Mouse (Mus musculus): ENCODE measurements around the gene Nudcd3. TPM values are rescaled to one million over a fixed set of nuclear protein-coding genes. Genes with fewer than 3 reads are reported as not detected.

The Nudcd3 gene
- polyA plus RNA-seq, 1 experiment from 2014 or later: 50.8 TPM

DNA sequence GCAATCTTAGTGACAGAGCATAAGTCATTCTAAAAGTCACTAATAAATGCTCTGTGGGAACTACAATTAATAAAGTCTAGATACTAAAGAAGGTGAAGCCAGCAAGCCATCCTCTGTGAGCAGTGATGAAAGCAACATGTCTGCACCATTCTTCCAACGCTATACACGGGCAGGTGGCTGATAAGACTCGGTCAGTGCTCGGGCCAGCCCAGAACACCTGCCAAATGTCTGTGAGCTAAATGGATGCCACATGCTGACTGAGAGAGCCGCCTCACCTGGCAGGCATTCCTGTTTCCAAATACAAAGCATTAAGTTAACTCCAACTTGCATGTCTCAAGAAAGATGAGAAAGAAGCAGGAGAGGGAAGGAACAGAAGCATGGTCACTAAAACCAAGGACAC lies 43.1 kb downstream of the Nudcd3 start:
- no peak for ATAC-seq (ENCODE audit: insufficient number of reproducible peaks, insufficient read depth, low FRiP score, low TSS enrichment)
- no peaks in the 10 kb centered on the region for H3K9me3 ChIP-seq
- peaks cover 13% of the 10 kb centered on the region for H3K4me1 ChIP-seq
- H3K36me3 ChIP-seq: no peaks in the 10 kb centered on the region
- WGBS: 75% methylated on average over 5 of the region's 5 CpGs
- H3K4me2 ChIP-seq (replicated peaks): no peak overlapping the region
- no peak overlapping the region for H3K27ac ChIP-seq
- H3K27me3 ChIP-seq: no peaks in the 10 kb centered on the region
- no peak overlapping the region for H3K9ac ChIP-seq
- no peak overlapping the region for H3K4me3 ChIP-seq

DNA sequence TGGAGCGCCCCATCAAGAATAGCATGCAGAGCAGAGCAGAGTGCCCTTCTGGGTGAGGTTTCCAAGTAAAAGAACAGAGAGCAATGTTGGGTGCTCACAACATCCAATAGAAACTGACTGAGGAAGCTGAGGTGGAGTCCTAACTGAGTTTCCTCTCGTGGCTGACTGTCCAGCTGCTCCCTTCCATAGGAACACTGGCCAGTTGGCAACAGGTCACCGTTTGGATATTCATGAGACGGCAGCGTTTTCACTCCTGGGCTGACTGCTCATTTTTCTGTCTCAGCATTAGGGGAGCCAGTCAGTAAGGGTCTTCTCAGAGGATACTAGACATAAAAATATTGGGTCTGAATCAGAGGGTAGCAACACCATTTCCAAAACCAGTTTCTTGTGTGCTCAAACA lies 43.6 kb downstream of the Nudcd3 start:
- Histone ChIP-seq H3K9ac (no peak overlapping the region), H3K4me3 (no peak overlapping the region), H3K27ac (no peak overlapping the region), H3K4me2 (replicated peaks) (no peak overlapping the region), H3K27me3 (no peaks in the 10 kb centered on the region), H3K4me1 (peaks cover 13% of the 10 kb centered on the region), H3K36me3 (no peaks in the 10 kb centered on the region), H3K9me3 (no peaks in the 10 kb centered on the region)
- no peak for ATAC-seq (ENCODE audit: insufficient number of reproducible peaks, insufficient read depth, low FRiP score, low TSS enrichment)
- 87% methylated on average over 5 of the region's 5 CpGs for WGBS

DNA sequence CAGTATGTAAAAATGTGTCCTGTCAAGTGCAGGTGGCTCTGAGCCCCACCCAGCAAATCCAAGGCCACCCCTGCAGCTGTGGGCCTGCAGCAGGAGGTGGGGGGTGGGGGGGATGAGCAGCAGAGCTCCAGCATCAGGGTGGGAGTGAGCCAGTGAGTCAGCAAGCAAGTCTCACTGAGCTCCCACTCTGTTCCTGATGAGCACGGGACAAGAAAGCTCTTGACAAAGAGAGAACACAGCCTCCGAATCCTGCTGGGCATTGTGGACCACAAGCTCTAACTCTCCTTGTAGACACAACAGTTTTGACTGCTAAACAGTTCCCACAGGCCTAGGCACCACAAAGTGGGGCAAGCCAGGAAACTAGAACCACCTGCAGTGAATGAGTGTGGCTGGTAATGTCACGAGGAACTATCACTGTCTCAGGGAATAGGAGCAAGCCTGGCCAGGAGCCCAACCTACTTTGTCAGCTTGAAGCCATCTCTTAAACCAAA lies 46.0 kb downstream of the Nudcd3 start:
- 59% methylated on average over 3 of the region's 3 CpGs for WGBS
- Histone ChIP-seq H3K4me2 (replicated peaks) (no peak overlapping the region), H3K27ac (peak overlapping the region; percentile 30; the same call in 1 of the 2 replicates), H3K4me1 (peaks cover 13% of the 10 kb centered on the region), H3K9ac (no peak overlapping the region), H3K9me3 (no peaks in the 10 kb centered on the region), H3K36me3 (peaks cover 11% of the 10 kb centered on the region), H3K4me3 (no peak overlapping the region), H3K27me3 (no peaks in the 10 kb centered on the region)
- no peak for ATAC-seq (ENCODE audit: insufficient number of reproducible peaks, insufficient read depth, low FRiP score, low TSS enrichment)

DNA sequence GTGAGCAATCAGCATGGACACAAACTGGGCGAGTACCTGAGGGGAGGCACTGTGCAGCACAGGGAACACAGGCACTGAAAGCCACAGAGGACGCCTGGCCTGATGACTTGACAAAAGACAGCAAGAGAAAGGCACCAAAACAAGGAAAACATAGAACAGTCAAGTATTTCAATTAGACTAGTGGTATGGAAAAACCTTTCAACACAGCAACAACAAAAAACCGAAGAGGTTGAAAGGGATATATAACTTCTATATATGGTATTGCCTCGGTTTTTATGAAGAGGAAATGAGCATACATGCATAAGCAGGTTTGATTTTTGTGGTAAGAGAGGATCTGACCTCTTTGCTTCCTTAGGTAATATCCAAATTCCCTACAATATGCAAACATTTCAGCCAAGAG lies 47.4 kb downstream of the Nudcd3 start:
- H3K4me2 ChIP-seq (replicated peaks): no peak overlapping the region
- no peaks in the 10 kb centered on the region for H3K9me3 ChIP-seq
- H3K36me3 ChIP-seq: peaks cover 17% of the 10 kb centered on the region
- no peaks in the 10 kb centered on the region for H3K27me3 ChIP-seq
- 84% methylated on average over 4 of the region's 4 CpGs for WGBS
- no peak for ATAC-seq (ENCODE audit: insufficient number of reproducible peaks, insufficient read depth, low FRiP score, low TSS enrichment)
- peaks cover 13% of the 10 kb centered on the region for H3K4me1 ChIP-seq
- H3K27ac ChIP-seq: no peak overlapping the region
- H3K9ac ChIP-seq: no peak overlapping the region
- H3K4me3 ChIP-seq: no peak overlapping the region

DNA sequence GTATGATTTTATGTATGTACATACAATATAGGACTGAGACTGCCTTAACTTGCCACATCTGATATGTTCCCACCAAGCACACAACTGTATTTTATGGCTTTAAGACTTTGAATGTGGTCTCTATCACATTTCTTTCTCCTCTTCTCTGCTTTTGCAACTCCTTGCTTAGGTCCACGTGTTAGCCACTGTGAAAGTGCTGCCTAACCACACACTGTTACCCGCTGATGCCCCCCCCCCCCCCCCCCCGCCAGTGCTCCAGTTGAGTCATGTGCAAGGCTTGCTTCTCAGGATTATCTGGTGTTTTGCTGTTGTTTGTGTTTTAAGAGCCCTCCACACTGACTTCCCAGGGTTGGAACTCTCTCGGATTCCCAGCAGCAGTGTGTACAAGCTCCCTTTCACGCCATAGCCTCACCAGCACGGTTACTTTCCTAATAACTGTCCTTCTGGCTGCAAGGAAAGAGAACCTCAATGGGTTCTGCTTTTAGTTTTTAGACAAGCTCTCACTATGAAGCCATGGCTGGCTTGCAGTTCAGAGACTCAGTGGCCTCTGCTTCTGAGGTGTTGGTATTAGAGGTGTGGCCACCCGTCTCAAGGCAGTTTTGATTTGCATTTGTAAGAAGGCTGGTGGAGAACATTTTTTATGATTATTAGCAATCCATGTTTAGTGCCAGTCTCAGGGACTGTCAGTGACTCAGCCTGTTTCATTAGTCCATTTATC lies 61.8 kb downstream of the Nudcd3 start:
- Histone ChIP-seq H3K9ac (no peak overlapping the region), H3K27ac (no peak overlapping the region), H3K36me3 (0 out of 2 replicates have a peak, but pooled peaks cover 9% of the 10 kb centered on the region), H3K4me1 (no peaks in the 10 kb centered on the region), H3K27me3 (no peaks in the 10 kb centered on the region), H3K9me3 (no peaks in the 10 kb centered on the region), H3K4me3 (no peak overlapping the region), H3K4me2 (replicated peaks) (no peak overlapping the region)
- no peak for ATAC-seq (ENCODE audit: insufficient number of reproducible peaks, insufficient read depth, low FRiP score, low TSS enrichment)
- WGBS: 83% methylated on average over 5 of the region's 7 CpGs

DNA sequence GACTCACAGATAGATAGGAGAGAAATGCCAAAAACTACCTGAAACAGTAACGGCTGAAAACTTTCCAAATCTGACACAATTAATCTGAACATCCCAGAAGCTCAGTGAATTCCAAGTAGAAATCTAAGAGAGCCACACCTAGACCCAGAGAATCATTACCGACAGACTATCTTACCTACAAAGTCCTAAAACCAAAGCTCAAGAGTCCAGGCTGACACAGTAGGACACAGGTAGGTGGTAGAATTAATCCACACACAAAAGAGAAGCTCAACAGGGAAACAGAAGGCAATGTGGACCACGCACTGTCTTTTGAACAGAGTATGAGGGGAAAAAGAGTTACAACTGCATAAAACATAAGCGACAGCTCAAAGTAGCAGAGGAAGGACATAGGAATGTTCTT lies 67.3 kb downstream of the Nudcd3 start:
- WGBS: 95% methylated on average over 4 of the region's 4 CpGs
- Histone ChIP-seq H3K4me2 (replicated peaks) (no peak overlapping the region), H3K36me3 (no peaks in the 10 kb centered on the region), H3K27me3 (no peaks in the 10 kb centered on the region), H3K9ac (no peak overlapping the region), H3K4me3 (no peak overlapping the region), H3K4me1 (no peaks in the 10 kb centered on the region), H3K9me3 (no peaks in the 10 kb centered on the region), H3K27ac (no peak overlapping the region)
- ATAC-seq (ENCODE audit: insufficient number of reproducible peaks, insufficient read depth, low FRiP score, low TSS enrichment): no peak

GRCm38 (mm10) chr11:6130578-6130977 lies 69.6 kb downstream of the Nudcd3 start:
- Histone ChIP-seq H3K27me3 (no peaks in the 10 kb centered on the region), H3K9me3 (no peaks in the 10 kb centered on the region), H3K4me1 (no peaks in the 10 kb centered on the region), H3K36me3 (no peaks in the 10 kb centered on the region), H3K27ac (no peak overlapping the region), H3K4me2 (replicated peaks) (no peak overlapping the region), H3K9ac (no peak overlapping the region), H3K4me3 (no peak overlapping the region)
- ATAC-seq (ENCODE audit: insufficient number of reproducible peaks, insufficient read depth, low FRiP score, low TSS enrichment): no peak
- WGBS: 75% methylated on average over 1 of the region's 1 CpGs

DNA sequence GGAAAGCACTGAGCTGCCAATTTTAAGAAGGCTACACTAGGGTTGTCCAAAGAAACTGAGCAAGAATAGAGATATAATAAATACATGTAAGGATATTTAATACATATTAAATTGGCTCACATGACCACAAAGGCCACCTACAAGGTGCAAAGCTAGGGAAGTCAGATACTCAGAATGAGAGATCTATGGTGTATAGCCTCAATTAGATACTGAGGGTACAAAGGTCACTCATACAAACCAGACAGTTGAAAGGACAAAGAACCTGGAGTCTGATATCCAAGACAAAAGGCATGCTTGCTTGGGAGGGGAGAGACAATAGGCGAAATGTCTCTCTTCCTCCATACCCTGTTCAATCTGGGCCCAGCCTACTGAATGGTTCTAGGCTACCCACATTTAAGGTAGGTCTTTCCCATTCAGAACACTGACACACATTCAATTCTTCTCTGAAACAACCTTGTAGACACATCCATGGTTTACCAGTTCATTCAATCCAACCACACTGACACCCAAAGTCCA lies 76.6 kb downstream of the Nudcd3 start:
- Histone ChIP-seq H3K4me1 (no peaks in the 10 kb centered on the region), H3K4me2 (replicated peaks) (no peak overlapping the region), H3K4me3 (no peak overlapping the region), H3K36me3 (peaks cover 28% of the 10 kb centered on the region), H3K9ac (no peak overlapping the region), H3K27ac (no peak overlapping the region), H3K9me3 (no peaks in the 10 kb centered on the region), H3K27me3 (no peaks in the 10 kb centered on the region)
- 94% methylated on average over 1 of the region's 1 CpGs for WGBS
- ATAC-seq (ENCODE audit: insufficient number of reproducible peaks, insufficient read depth, low FRiP score, low TSS enrichment): no peak

GRCm38 (mm10) chr11:6122631-6123030 lies 77.6 kb downstream of the Nudcd3 start:
- H3K36me3 ChIP-seq: peaks cover 36% of the 10 kb centered on the region

DNA sequence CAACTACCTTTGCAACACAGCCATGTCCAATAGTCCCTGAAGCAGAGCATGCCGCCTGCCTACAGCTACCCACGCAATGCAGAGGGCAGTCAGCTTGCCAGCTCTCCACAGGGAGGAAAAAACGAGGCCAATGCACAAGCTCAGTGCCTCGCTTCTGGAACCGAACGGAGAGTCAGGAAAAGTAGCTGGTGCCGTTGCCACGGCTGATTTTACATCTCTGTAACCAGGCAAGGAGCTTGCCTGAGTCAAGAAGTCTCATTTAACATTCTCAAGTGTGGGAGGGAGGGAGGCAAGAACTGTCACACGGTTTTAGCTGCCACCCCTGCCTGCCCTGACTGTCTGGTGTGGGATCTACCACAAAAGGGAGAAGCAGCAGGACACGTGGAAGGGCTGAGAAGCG lies 79.6 kb downstream of the Nudcd3 start:
- Histone ChIP-seq H3K9me3 (no peaks in the 10 kb centered on the region), H3K36me3 (peaks cover 36% of the 10 kb centered on the region), H3K9ac (no peak overlapping the region), H3K4me2 (replicated peaks) (no peak overlapping the region), H3K4me3 (no peak overlapping the region), H3K27ac (no peak overlapping the region), H3K27me3 (no peaks in the 10 kb centered on the region), H3K4me1 (no peaks in the 10 kb centered on the region)
- WGBS: 88% methylated on average over 11 of the region's 11 CpGs
- no peak for ATAC-seq (ENCODE audit: insufficient number of reproducible peaks, insufficient read depth, low FRiP score, low TSS enrichment)

More at GRCm38 (mm10) chr11:6122631-6123030, 77.6 kb downstream of the Nudcd3 start:
- no peaks in the 10 kb centered on the region for H3K9me3 ChIP-seq
- ATAC-seq (ENCODE audit: insufficient number of reproducible peaks, insufficient read depth, low FRiP score, low TSS enrichment): no peak
- no peak overlapping the region for H3K4me3 ChIP-seq
- H3K27me3 ChIP-seq: no peaks in the 10 kb centered on the region
- H3K27ac ChIP-seq: no peak overlapping the region
- WGBS: 93% methylated on average over 5 of the region's 5 CpGs
- H3K4me1 ChIP-seq: no peaks in the 10 kb centered on the region
- no peak overlapping the region for H3K4me2 ChIP-seq (replicated peaks)
- H3K9ac ChIP-seq: no peak overlapping the region

GRCm38 (mm10) chr11:6120001-6120400 lies 80.2 kb downstream of the Nudcd3 start:
- no peaks in the 10 kb centered on the region for H3K9me3 ChIP-seq
- no peaks in the 10 kb centered on the region for H3K4me1 ChIP-seq
- H3K36me3 ChIP-seq: peaks cover 38% of the 10 kb centered on the region
- H3K27ac ChIP-seq: no peak overlapping the region
- no peak overlapping the region for H3K4me3 ChIP-seq
- no peak overlapping the region for H3K4me2 ChIP-seq (replicated peaks)
- WGBS: 90% methylated on average over 6 of the region's 6 CpGs
- ATAC-seq (ENCODE audit: insufficient number of reproducible peaks, insufficient read depth, low FRiP score, low TSS enrichment): no peak
- H3K27me3 ChIP-seq: no peaks in the 10 kb centered on the region
- H3K9ac ChIP-seq: no peak overlapping the region

DNA sequence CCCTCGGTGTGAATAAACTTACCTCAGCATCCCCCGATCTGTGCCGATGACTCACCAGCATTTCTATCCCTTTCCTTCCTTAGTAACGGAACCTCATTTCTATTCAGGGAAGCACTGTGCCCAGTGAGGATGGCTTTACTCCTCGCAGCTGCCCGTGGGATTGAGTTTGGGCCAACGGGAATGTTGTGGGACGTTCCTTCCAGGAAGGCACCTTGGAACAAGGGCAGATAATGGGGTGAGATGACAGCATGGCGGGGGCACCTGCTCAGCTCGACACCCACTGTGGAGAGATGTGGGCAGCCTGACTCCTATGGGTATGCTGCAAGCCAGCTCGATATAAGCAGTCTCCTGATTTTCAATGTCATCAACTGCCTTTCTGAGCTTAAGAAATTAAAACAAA lies 80.9 kb downstream of the Nudcd3 start:
- Histone ChIP-seq H3K36me3 (peaks cover 38% of the 10 kb centered on the region), H3K9ac (no peak overlapping the region), H3K9me3 (no peaks in the 10 kb centered on the region), H3K27ac (no peak overlapping the region), H3K4me3 (no peak overlapping the region), H3K27me3 (no peaks in the 10 kb centered on the region), H3K4me1 (no peaks in the 10 kb centered on the region), H3K4me2 (replicated peaks) (no peak overlapping the region)
- 89% methylated on average over 11 of the region's 11 CpGs for WGBS
- ATAC-seq (ENCODE audit: insufficient number of reproducible peaks, insufficient read depth, low FRiP score, low TSS enrichment): no peak

Data from embryonic facial prominence, embryonic 12.5 days (tissue).